Mouse (Mus musculus): ENCODE data around the gene Arhgef7. TPM values are rescaled to one million over a fixed set of nuclear protein-coding genes. Genes with fewer than 3 reads are reported as not detected.
"Not testable (repeated sequence)": the region's sequence is repeated elsewhere in the genome, so short reads cannot be mapped to it uniquely, and the experiment has no call there.

Arhgef7 gene
- polyA plus RNA-seq, 1 experiment from 2014 or later: 53.7 TPM

DNA sequence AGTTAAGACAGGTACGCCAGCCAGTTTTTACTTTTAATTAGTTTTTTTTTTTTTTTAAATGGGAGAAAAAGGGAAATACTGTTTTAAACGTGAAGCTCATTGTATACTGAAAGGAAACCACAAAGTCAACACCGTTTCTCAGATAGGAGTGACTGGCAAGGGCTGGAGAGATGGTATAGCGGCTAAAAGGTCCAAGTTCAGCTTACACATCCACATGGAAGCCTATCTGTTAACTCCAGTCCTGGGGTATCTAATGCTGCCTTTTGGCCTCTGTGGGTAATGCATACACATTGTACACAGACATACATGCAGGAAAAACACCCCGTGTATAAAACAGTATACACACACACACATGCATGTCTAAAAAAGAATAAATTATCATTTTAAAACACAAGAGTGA is 104.4 kb downstream of the Arhgef7 start:
- no peak for TF ChIP-seq CTCF (IDR thresholded peaks at IDR 0.05)
- in situ Hi-C loops (cut with MboI; ENCODE audit: low pct_unique_long_range_greater_than_20kb): no loop called here

DNA sequence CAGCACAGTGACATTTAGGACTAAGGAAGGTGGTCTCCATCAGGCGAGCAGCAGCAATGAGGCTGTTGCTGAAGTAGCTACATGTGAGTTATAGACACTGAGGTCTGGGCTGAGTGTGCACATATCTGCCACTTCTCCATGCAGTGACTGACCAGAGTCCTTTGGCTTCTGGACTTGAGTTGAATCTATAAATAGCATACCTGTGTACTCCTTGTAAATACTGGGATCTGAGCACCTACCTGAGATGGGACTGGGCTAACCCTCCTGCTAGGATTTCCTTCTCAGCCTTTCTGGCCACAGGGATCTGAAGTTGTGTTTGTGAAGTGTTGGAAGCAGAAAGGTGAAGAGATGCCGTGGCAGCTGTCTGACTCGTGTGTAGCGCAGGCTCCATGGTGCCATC is 105.6 kb downstream of the Arhgef7 start:
- in situ Hi-C loops (cut with MboI; ENCODE audit: low pct_unique_long_range_greater_than_20kb): no loop called here
- CTCF ChIA-PET: no interaction called here
- no peak for DNase-seq (ENCODE audit: low read depth, low spot score)
- H3K27me3 ChIP-seq: no peaks in the 10 kb centered on the region
- ATAC-seq: no peak
- no peak for TF ChIP-seq CTCF (IDR thresholded peaks at IDR 0.05)
- POLR2A ChIA-PET: no interaction called here

More for the DNA sequence above, 104.4 kb downstream of the Arhgef7 start:
- CTCF ChIA-PET: interaction anchor here (0.7 kb wide), 1 partner anchor 111 kb away, joined by 3 read pairs; no protein-coding TSS in a partner anchor
- POLR2A ChIA-PET: no interaction called here
- H3K27me3 ChIP-seq: no peaks in the 10 kb centered on the region
- ATAC-seq: no peak
- DNase-seq (ENCODE audit: low read depth, low spot score): no peak

DNA sequence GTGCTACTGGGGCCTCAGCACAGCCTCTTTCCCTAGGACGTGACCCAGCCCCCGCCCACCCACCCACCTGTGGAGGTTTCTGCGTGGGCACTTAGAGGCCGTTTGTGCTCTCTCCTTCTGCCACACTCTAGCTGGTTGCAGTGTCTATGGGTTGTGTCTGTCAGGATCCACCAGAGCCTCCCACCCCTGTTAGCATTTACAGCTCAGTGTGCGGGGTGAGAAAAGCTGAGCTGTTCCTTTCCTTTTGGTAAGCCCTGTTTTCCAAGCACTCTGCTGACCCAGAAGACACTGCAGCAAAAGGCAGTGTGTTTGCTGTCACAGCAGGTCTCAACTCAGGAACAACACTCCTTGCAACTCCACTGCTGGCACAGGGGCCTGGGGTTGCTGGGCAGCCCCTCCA is 106.7 kb downstream of the Arhgef7 start:
- in situ Hi-C loops (cut with MboI; ENCODE audit: low pct_unique_long_range_greater_than_20kb): no loop called here
- ChIA-PET CTCF (no interaction called here), POLR2A (no interaction called here)
- TF ChIP-seq CTCF (IDR thresholded peaks at IDR 0.05): no peak
- H3K27me3 ChIP-seq: no peaks in the 10 kb centered on the region
- ATAC-seq (no peak), DNase-seq (ENCODE audit: low read depth, low spot score) (no peak)

DNA sequence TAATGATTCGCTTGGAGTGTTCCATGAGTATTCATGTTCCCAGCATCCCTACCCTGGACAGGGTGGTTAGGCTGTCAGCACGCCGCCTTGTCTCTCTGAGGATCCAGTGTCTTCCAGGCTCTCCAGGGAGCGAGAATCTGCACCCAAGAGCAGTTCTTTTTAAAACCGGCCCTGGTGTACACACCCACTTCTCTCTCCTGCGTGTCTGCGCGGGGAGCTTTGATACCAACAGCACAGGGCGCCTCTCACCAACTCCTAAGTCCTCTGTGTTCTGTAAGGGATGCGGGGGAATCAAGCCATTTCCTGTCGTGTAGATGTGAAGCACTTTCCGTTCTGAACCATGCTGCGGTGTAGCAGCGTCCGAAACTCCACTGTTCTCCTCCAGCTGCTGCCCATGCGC is 107.2 kb downstream of the Arhgef7 start:
- in situ Hi-C loops (cut with MboI; ENCODE audit: low pct_unique_long_range_greater_than_20kb): no loop called here
- no peak for DNase-seq (ENCODE audit: low read depth, low spot score)
- no peaks in the 10 kb centered on the region for H3K27me3 ChIP-seq
- POLR2A ChIA-PET: no interaction called here
- no peak for TF ChIP-seq CTCF (IDR thresholded peaks at IDR 0.05)
- no peak for ATAC-seq
- CTCF ChIA-PET: no interaction called here

DNA sequence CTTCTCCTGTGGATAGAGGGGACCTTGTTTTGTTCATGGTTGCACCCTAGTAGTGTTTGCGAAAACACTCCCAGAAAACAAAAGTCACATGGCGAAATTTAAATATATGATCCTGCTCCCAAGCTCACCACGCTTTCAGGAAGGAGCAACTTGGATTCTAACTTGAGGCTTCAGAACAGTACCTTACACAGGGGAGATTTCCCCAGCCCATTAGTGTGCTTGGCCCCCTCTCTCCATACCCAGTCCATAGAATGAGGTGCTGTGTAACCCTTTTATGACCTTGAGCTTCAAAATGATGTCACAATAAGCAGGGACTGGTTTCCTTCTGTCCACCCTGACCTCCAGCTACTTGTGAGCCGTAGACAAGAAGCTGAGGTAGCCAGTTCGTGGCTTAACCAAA is 112.7 kb downstream of the Arhgef7 start, which contains the start of gene Tex29:
Gene Tex29 (plus strand): TSS at position 301 of the 400 bp plus-strand sequence.
- no peak for TF ChIP-seq CTCF (IDR thresholded peaks at IDR 0.05)
- DNase-seq (ENCODE audit: low read depth, low spot score) (no peak), ATAC-seq (no peak)
- POLR2A ChIA-PET: no interaction called here
- in situ Hi-C loops (cut with MboI; ENCODE audit: low pct_unique_long_range_greater_than_20kb): no loop called here
- no peaks in the 10 kb centered on the region for H3K27me3 ChIP-seq
- CTCF ChIA-PET: interaction anchor here (1.1 to 1.4 kb wide), 2 partner anchors 10 to 19 kb away, joined by 3 to 4 read pairs; no protein-coding TSS in a partner anchor

DNA sequence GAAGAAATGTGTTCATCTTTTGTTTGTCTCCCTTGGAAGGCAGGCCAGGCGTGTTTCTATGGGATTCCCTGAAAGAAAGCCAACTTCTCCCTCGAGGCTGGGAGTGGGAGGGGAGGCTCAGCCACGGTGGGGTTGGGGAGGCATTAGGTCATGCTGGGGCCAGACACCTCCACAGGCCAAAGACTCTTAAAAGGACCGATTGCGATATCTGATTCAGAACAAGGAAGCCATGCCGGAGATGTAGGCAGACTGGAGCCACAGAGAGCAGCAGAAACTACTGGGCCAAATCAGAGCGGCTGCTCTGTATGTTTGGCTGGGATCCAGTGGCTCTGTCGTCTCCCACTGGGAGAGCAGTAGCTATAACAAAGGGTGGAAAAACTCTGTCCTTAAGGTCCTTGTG is 114.0 kb downstream of the Arhgef7 start:
- in situ Hi-C loops (cut with MboI; ENCODE audit: low pct_unique_long_range_greater_than_20kb): no loop called here
- peak; percentile 6 for DNase-seq (ENCODE audit: low read depth, low spot score)
- H3K27me3 ChIP-seq: no peaks in the 10 kb centered on the region
- ChIA-PET POLR2A (no interaction called here), CTCF (no interaction called here)
- no peak for TF ChIP-seq CTCF (IDR thresholded peaks at IDR 0.05)
- ATAC-seq: peak; percentile 41

DNA sequence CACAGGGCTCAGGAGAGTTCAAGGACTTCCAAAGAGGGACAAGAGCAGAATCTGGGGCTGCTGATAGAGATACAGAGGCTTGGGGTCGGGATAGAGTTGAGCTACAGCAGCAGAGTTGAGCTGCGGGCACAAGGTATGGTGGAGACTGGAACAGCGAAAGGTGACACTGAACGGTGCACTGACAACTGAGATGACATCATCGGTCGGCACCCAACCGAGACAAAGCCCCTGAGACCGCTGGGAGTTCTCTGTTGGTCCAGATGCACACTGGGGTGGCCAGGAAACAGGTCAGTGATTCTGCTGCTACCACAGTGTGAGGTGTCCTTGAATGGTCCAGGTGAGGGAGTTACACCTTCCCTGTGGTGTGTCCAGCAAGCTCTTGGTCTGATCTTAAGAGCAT is 115.2 kb downstream of the Arhgef7 start:
- ChIA-PET POLR2A (no interaction called here), CTCF (interaction anchor here (0.8 kb wide), 1 partner anchor 100 kb away, joined by 3 read pairs; no protein-coding TSS in a partner anchor)
- in situ Hi-C loops (cut with MboI; ENCODE audit: low pct_unique_long_range_greater_than_20kb): no loop called here
- ATAC-seq: no peak
- TF ChIP-seq CTCF (IDR thresholded peaks at IDR 0.05): no peak
- no peak for DNase-seq (ENCODE audit: low read depth, low spot score)
- no peaks in the 10 kb centered on the region for H3K27me3 ChIP-seq

DNA sequence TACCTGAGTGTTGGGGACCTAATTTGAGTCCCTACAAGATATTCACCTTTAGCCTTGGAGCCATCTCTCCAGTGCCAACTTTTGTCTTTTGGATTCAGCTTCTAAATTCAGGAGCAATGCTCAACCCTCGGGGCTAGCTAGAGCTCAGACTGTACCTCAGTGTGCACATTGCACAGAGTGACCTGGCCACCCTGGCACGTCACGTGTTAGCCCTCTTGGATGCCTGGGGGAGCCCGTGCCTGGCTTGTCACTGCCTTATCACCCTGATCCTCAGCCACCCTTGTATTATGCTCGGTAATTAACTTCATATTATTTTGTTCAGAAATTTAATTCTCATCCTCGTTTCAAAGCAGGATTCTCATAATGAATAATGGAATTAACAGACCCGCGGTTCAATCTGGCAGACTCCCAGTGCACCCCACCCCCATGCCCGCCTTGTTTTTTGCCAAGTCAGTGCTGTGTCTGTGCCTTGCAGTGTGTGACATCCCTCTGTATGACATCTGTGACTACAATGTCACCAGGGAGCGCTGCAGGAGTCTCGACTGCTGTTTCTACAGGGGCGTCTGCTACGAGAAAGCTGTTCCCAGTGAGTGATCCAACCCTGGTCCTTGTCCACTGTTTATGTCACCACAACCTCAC is 116.3 kb downstream of the Arhgef7 start:
- no peaks in the 10 kb centered on the region for H3K27me3 ChIP-seq
- CTCF ChIA-PET: interaction anchor here (0.8 kb wide), 1 partner anchor 99 kb away, joined by 3 read pairs; no protein-coding TSS in a partner anchor
- ATAC-seq (no peak), DNase-seq (ENCODE audit: low read depth, low spot score) (no peak)
- in situ Hi-C loops (cut with MboI; ENCODE audit: low pct_unique_long_range_greater_than_20kb): no loop called here
- POLR2A ChIA-PET: no interaction called here
- no peak for TF ChIP-seq CTCF (IDR thresholded peaks at IDR 0.05)

DNA sequence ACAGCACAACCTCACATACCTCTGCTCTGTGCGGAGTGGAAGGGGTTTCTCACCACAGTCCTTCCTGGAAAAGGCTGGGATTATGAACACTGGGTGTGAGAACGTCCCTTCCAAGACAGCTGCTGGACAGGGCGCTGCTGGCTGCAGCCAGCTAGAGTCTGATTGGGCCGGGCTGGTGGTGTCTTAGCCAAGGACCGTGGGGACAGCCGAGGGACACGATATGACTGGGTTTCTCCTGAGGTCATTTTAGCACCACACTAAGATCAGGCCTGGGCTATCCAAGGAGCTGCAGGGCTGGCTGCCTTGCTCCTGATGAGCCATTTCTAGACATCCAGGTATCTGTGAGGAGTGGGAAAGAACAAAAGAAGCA is 116.8 kb downstream of the Arhgef7 start:
- ChIA-PET POLR2A (no interaction called here), CTCF (no interaction called here)
- H3K27me3 ChIP-seq: no peaks in the 10 kb centered on the region
- TF ChIP-seq CTCF (IDR thresholded peaks at IDR 0.05): no peak
- DNase-seq (ENCODE audit: low read depth, low spot score) (no peak), ATAC-seq (no peak)
- in situ Hi-C loops (cut with MboI; ENCODE audit: low pct_unique_long_range_greater_than_20kb): no loop called here

DNA sequence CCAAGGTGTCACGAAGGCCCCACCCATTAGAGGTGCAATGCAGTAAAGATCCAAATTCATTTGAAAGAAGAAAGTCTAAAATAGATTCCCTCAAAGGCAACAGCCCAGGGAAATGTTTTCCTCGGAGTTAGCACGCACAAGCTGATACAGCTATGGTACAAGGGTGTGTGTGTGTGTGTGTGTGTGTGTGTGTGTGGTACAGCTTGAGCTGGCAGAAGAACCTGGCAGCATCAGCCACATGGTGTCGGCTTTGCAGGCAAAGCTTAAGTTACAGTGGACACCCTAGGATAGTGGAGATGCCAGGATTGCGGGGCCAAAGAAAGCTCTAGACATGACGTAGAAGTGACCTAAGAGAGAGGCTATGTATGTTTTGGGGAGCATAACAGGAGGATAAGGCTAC is 119.3 kb downstream of the Arhgef7 start:
- no peaks in the 10 kb centered on the region for H3K27me3 ChIP-seq
- DNase-seq (ENCODE audit: low read depth, low spot score): no peak
- no peak for ATAC-seq
- TF ChIP-seq CTCF (IDR thresholded peaks at IDR 0.05): no peak
- POLR2A ChIA-PET: no interaction called here
- in situ Hi-C loops (cut with MboI; ENCODE audit: low pct_unique_long_range_greater_than_20kb): no loop called here
- CTCF ChIA-PET: no interaction called here

DNA sequence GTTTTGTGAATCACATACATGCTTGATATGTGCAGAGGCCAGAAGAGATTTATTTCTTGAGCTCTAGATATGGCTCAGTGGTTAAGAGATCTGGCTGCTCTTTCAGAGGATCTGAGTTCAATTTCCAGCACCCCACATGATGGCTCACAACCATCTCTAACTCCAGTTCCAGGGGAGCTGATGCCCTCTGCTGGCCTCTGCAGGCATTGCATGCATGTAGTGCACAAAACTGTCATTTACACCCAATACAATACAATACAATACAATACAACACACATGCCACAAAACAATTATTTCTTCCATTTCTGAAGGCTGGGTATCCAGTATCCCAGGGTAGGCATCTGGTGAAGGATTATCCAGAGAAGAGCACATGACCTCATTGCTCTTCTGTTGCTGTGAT is 140.3 kb downstream of the Arhgef7 start:
- POLR2A ChIA-PET: no interaction called here
- H3K27me3 ChIP-seq: no peaks in the 10 kb centered on the region
- peak; percentile 56 for TF ChIP-seq CTCF (IDR thresholded peaks at IDR 0.05)
- CTCF ChIA-PET: no interaction called here
- in situ Hi-C loops (cut with MboI; ENCODE audit: low pct_unique_long_range_greater_than_20kb): no loop called here
- ATAC-seq (no peak), DNase-seq (ENCODE audit: low read depth, low spot score) (no peak)

DNA sequence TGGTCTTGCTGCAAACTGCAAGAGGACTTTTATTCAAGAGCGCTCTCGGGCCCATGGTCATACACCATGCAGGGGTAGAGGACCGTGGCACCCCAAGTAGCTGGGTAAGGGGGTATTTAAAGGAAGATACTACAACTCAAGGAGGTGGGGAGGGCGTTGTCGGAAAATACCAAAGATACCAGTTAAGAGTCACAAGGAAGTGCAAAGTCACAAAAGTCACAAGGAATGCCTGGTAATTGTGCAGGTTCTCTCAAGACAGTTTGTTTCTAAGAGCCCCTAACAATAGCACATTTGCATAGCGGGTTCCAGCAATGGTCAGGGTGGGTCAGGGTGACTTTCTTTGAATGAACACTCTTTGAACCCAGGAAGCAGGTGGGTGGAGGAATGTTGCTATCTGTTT is 146.7 kb downstream of the Arhgef7 start:
- H3K27me3 ChIP-seq; DNase-seq (ENCODE audit: low read depth, low spot score); in situ Hi-C loops (cut with MboI; ENCODE audit: low pct_unique_long_range_greater_than_20kb); CTCF ChIA-PET; ATAC-seq: not testable (repeated sequence)
- POLR2A ChIA-PET: interaction anchor here (0.9 kb wide), 1 partner anchor 11 kb away, joined by 3 read pairs; no protein-coding TSS in a partner anchor
